Mouse (Mus musculus): ENCODE results near the gene Pigt. TPM values are rescaled to one million over a fixed set of nuclear protein-coding genes. Genes with fewer than 3 reads are reported as not detected.

Pigt gene
- total RNA-seq, 2 experiments from 2014 or later = 31.8 to 32.5 TPM

DNA sequence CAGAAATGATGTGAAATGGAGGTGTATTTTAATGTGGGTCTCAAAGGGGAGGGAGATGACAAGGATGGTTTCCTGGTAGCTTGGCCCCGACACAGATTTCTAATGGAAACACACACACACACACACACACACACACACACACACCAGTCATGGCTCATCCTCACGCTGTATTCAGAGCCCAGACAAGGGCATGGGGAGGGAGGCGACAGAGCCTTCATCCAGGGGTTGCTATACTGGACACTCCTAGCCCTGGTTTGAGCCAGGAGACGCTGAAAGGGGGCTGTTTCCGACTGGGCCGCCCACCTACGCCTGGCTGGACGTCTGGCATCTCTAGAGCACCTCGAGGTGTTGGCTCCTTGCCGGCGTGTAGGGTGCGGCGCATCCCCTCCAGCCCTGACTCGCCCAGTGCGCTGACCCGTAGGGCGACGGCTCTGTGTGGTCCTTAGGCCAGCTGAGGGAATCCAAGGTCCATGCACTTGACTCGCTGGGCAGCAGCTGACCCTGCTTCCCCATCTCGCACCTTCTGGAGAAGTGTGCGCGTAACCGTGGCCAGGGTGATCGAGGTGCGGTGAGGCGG is 11.6 kb upstream of the Pigt start, which contains the start of gene Dbndd2:
Dbndd2 (plus strand) TSS at position 426 of the 577 bp plus-strand sequence.
- DNase-seq = peak; percentile 39 to 46
- intact Hi-C loops (cut with DNase I) = no loop called here

DNA sequence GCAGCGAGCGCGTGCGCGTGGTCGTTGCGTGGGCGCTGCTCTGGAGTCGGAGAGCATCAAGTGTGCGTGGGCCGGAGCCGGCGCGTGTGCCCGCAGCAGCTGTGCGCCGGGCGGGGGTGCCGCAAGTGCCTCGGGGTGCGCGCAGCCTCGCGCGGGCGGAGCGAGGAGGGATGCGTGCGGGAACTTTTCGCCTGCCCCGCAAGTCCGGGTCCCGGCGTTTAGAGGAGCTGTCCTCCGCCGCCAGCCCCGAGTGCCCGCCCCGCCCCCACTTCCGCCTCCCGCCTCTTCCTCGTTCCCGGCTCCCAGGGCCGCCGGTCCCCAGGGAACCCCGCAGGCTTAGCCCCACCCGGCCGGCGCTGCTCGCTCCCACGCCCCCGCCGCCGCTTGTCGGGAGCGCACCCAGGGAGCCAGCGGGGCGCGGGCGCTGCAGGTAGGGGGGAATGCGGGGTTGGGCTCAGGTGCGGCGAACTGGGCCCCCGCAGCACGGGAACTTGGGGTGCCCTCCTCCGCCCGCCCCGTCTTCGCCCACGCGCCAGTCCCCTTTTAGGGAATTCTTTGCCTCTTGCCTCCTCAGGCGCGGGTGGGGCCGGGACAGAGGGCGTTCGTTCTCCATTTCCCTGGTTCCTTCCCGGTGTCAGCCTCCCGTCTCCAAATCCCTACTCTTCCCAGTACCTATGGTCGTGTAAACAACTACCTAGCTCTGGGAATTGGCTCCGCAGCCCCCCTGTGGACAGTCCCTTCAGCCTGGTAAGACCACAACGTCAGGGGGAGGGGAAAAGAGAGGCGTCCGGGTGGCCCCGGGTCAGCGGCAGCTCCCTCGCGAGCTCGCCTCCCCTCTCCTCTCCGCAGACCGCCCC is 10.8 kb upstream of the Pigt start:
- intact Hi-C loops (cut with DNase I) = no loop called here
- peak; percentile 57 to 77 for DNase-seq

DNA sequence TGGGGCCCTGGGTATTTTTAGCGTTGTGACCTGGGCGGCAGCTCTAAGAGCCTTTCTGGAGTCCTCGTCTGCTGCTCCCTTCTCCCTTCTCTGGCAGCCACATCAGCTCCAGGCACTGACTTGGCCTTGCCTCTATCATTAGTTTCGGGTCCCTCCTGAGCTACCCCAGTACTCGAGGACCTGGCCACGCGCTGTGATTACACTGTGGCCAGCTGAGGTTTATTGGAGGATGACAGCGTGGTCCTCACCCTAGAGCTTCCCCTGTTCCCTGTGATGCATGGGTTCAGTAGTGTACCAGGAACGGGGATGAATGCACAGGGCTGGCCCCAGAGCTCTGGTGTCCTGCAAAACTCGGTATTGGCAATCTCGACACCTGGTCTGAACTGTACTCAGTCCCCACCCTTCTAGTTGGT is 10.2 kb upstream of the Pigt start:
- intact Hi-C loops (cut with DNase I) = no loop called here
- DNase-seq = no peak

DNA sequence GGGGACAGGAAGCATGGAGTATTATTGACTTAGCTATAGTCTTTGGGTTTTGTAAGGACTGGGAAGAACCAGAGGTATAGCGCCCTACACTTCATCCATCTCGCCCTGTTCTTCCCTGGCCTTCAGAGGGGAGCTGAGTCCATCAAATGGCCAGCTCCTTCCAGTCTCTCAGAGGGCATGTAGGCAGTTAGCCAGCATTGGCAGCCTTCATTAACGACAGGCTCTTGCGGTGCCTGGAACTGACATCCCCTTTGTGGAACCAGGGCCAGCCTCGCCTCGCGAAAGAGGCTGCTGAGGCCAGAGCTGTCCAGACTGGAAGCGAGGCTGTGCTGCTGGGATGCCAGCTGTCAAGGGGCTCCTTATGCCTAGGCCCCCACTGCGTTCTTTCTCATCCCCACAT is 9.5 kb upstream of the Pigt start:
- intact Hi-C loops (cut with DNase I) = no loop called here

DNA sequence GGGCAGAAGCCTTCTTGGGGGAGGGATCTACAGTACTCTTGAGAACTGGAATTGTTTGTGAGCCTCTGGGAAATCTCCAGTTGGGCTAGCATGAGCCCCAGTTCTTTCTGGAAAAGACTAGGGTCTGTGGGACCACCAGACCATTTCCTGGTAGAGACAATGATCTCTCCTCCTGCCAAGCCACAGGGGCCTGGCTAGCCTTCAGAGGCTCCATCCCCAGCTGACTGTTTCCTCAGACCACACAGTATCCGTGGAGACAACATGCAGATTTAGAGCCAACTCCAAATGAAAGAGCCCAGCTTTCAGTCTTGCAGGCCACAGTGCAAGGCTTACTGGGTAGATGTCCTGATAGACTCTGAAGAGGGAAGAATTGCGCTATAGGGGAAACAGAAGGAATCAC is 3.2 kb upstream of the Pigt start:
- no peak for DNase-seq
- intact Hi-C loops (cut with DNase I) = no loop called here

More for the DNA sequence above, 9.5 kb upstream of the Pigt start:
- DNase-seq = no peak

DNA sequence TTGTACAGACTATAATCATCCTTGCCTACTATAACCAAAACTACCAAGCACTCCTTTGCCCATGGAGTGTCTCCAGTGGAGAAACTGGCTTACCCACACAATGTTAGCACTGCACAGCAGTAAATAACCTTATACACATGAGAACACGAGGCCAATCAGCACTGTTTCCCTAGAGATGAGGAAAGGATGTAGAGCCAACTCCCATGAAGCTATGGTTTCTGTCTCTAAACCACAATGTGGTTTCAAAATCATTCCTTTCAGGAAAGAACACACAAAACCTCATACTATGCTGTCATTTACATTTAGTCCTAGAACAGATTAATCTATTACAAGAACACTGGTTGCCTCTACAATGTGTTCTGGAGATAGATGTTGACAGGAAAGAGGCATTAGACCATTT is 989 bp upstream of the Pigt start:
- intact Hi-C loops (cut with DNase I) = no loop called here

DNA sequence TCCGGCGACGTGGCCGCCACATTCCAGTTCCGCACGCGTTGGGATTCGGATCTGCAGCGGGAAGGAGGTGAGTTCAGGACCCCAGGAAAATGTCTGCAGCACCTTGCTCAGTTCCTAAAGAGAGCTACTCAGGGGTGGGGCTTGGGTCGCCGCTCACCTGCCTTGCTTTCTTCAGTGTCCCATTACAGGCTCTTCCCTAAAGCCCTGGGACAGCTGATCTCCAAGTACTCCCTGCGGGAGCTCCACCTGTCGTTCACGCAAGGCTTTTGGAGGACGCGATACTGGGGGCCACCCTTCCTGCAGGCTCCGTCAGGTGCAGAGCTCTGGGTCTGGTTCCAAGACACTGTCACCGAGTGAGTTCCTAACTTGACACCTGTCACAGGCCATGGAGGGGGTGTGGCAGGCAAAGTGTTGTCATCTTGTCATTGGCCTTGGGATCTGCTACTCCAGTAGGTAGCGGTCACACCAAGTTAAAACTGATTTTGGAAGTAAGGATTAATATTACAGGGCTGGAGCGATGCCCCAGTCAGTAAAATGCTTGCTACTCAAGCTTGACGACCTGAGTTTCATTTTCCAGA is 460 bp downstream of the Pigt start:
- intact Hi-C loops (cut with DNase I) = no loop called here
- DNase-seq = no peak

More for the DNA sequence above, 989 bp upstream of the Pigt start:
- no peak for DNase-seq

DNA sequence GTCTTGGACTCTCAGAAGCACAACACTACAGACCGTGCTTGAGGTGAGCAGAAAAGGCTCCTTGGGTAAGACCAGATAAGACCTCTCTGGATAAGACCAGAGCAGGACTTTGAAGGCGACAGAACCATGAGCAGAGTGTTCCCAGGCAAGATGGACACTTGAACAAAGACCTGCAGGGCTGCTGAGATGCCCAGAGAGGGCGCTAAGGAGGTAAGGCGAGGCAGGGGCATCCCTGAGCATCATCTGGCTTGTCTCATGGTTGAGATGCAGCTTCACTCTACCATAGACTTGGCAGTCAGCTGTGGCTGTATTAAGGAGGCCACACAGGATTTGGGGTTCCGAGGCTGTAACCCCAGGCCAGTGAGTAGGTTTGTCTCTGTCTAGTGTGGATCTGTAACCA is 2.0 kb downstream of the Pigt start:
- DNase-seq = no peak
- intact Hi-C loops (cut with DNase I) = no loop called here

DNA sequence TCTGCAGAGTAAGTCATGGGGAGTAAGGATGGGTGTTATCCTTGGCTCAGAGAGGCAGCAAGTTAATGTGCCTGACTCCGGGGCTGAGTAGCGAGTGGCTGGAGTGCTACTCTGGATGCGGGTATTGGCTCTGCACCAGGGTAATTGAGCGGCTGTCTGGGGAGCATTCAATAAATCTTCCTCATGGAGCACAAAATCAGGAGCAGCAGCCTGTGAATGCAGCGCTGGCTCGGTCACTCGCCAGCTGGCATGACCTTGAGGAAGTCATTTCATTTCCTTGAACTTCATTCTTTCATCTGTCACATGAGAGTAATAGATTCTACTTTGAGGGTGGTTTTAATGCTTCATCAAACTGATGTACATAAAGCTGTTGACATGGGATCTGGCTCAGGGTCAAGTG is 3.2 kb downstream of the Pigt start:
- intact Hi-C loops (cut with DNase I) = no loop called here
- DNase-seq = no peak

DNA sequence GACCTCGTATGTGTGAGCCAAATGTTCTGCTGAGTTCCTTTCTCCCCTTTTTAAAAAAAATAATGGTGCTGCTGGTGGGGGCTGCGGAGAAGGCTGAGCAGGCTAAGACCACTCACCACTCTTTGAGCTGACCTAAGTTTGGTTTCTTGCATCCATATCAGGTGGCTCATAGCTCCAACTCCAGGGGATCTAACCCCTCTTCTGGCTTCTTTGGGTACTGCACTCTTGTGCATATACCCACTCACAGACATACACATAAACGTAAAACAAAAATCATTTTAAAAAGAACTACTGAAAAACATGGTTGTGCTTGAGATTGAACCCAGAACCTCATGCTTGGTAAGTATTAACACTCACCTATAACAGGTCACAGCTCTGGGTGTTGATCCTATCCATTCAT is 7.6 kb downstream of the Pigt start:
- intact Hi-C loops (cut with DNase I) = no loop called here
- no peak for DNase-seq

DNA sequence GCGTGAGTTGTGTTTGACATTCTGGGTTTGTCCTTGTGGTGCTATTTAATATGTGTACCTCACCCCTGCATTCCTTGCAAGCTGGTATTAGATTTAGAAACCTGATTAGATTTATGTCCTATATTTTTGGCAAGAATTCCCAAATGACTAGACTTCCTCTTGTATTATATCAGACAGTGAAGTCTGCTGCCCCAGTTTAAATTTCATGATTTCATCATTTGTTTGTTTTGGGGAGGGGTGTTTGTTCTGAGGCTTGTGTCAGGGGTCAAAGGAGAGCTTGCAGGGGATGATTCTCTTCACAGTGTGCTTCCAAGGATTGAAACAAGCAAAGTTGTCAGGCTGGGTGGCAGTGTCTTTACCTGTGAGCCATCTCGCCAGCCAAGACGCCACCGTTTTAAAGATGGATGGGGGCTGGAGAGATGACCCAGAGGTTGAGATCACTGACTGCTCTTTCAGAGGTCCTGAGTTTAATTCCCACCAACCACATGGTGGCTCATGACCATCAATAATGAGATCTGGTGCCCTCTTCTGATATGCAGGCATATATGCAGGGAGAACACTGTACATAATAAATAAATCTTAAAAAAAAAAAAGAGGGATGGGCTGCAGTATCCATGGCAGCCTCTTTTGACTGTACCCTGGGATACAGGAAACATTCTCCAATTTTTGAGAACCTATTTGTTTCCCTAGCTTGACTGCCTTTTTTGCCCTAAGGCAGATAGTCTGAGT is 8.5 kb downstream of the Pigt start:
- intact Hi-C loops (cut with DNase I) = no loop called here
- no peak for DNase-seq

DNA sequence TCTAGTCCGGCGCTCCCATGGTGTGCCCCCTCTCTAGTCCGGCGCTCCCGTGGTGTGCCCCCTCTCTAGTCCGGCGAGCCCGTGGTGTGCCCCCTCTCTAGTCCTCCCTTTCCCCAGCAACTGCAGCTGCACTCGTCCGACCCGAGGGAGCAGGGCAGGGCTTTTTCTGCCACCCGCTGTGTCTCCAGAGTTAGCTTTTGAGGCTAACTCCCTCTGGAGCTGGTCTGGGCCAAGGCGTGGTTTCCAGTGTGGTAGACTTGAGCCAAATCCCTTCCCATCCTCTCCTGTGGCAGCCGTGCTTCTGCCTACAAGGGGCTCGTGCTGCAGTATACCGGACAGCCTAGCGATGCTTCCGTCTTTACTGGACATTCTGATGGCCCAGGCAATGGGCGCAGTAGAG is 10.5 kb downstream of the Pigt start:
- intact Hi-C loops (cut with DNase I) = no loop called here

DNA sequence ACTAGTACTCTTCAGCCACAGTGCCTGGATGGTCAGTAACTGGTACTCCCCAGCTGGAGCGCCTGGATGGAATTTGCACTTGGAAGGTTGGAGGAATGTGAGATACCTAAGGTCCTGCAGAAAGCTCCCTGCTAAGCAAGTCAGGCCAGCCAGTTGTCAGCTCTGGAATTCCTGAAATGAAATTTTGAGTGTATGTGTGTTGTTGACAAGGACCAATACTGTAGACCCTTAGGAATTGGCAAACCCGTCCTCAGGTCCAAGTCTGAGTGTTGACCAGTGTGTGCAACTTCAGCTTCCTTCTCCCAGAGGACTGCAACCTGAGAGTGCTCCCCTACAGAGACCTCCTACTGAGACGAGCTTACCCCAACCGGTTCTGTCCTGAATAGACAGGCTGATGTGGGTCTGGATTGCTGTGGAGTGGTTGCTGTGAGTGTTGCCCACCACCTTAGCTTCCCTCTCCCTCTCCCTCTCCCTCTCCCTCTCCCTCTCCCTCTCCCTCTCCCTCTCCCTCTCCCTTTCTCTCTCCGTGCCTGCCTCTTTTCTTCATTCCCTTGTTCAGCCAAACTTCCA is 13.4 kb downstream of the Pigt start:
- no peak for DNase-seq
- intact Hi-C loops (cut with DNase I) = no loop called here

More for the DNA sequence above, 10.5 kb downstream of the Pigt start:
- no peak for DNase-seq

DNA sequence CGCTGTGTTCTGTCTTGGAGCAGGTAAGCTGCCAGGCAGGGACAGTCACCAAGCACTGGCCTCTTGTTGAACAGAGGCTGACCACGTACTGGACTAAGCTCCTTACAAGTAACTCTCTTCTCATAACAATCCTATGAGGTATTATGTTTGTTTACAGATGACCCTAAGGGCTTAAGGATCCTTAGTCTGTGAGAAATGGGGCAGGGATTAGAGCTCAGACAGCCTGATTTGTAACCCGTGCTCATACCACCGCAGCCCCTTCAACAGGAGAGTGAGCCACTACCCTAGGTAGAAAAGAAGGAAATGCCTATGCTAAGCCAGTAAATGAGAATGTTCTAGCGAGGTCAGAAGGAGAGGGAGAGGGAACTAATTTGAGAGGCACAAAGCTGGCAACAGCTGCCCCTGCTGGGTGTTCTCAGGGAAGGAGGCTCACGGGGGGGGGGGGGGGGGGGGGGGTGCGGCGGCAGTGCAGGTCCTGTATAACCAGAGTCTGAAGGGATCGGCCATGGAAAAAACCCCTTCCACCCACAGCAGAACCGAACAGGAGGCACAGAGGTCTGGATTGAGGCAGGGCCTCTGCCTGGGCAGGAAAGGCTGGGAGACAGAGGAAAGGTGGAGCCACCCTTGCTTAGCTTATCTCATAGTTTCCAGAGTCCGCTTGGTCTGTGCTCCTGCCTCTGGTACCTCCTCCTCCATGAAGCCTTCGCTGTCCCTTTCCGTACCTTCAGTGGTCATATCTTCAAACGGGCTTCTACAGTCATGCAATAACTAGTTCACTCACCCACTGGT is 15.0 kb downstream of the Pigt start:
- intact Hi-C loops (cut with DNase I) = no loop called here
- DNase-seq = no peak

DNA sequence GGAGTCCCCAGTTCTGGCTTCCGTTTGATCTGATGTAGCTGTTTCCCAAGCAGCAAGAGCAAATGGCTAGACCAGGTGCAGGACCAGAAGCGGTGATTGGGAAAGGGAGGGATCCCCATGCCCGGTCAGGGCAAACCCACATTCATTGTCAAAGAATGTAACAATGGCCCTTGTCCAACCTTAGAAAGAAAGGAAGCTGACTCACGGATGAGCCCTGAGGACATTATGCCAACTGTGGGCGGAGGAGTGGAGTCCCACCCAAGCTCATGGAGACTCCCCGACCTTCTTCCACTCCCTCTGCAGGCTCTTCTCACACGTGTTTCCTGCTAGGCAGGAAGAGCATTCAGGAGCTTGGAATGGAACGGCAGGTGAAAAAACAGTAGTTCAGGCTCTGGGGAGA is 16.1 kb downstream of the Pigt start:
- peak in 1 of 2 experiments; percentile 21 for DNase-seq
- intact Hi-C loops (cut with DNase I) = no loop called here

DNA sequence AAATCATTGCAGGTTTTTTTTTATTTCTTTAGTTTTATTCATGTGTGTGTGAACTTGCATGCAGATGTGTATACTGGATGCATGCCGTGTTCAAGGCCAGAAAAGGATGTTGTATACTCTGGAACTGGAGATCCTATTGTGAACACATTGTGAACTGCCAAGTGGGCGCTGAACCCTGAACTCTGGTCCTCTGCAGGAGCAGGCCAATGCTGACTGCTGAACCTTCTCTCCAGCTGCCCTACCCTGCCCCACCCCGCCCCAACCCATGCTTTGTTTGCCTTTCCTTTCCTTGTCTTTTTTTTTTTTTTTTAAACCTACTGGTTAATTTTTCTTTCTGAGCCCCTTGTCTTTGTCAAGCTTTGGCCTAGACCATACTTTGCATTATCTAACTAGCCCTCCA is 17.6 kb downstream of the Pigt start:
- intact Hi-C loops (cut with DNase I) = no loop called here
- DNase-seq = no peak

DNA sequence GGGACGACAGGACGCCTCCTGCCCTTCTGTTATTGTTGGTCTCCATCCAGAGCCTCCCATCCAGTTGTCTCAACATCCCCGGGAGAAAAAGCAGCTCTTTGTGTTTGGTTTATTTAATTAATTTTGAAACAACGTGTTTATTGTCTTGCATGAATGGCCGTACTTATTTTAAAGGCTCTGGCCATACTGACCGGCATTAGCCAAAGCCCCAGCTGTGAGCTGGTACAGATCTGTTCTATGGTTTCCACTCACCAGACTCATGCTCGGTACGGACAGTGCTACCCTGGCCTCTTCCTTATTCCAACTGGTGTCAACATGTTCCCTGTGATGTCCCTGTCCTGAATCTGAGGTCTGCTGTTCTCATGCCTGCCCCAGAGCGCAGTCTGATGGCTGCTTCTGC is 18.6 kb downstream of the Pigt start:
- intact Hi-C loops (cut with DNase I) = no loop called here
- no peak for DNase-seq

DNA sequence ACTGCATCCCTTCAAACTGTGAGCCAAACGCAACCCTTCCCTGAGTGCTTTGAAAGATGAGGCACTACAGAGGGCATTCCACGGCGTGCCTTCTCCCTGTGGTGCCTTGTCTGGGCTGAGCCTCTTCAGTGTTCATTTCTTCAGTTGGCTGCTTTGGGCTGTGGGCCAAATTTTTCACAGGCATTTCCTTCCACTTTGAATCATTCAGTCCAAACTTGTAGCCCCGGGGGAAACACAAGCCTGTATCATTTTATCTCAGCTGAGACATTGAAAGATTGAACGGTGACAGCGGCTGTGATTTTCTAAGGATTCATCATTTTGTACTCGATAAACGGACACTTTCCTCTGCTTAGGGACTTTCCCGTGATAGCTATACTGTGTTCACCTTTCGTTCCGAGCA is 19.3 kb downstream of the Pigt start:
- intact Hi-C loops (cut with DNase I) = no loop called here
- DNase-seq = no peak

DNA sequence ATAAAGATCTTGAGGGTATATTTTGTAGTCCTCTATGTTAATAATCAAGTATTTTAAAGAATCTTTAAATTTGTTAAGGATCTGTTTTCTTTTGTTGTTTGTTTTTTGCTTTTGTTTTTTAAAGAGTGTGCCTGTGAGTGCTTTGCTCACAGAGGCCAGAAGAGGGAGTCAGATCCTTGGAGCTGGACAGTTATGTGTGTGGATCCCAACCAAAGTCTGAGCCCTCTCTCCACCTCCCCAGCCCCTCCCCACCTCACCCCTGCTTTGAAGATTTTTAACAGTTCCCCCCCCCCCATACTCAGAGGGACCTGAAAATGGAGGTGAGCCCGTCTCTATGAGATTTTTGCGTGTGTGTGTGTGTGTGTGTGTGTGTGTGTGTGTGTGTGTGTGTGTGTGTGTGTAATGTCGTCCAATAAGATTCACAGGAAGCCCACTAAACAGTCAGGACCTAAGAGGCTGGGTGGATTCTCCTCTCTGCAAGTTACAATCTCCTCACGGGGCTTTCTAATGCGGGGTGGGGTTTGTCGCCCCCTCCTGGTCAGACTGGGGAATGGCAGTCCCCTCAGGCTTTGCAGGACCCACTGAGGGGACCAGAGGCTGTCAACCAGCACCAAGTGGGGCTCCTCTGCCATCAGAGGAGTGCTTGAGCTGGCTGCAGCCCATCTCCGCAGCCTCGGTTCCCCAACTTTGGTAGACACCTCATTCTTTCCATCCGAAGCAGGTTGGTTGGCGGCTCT is 20.3 kb downstream of the Pigt start:
- DNase-seq = peak; percentile 13 to 59
- intact Hi-C loops (cut with DNase I) = loop anchor here (2.0 kb wide), 1 partner anchor 45 kb away; the partner anchor contains the start of gene Trp53tg5

All from gastrocnemius, postnatal 36 days (tissue).